Mouse (Mus musculus) kidney, embryonic 16.5 days (tissue): ENCODE data around the gene Nup88. TPM values are rescaled to one million over a fixed set of nuclear protein-coding genes. Genes with fewer than 3 reads are reported as not detected.

Experiments used
- ATAC-seq: fragments of 200-750 bp; cut with Nextera tagmentation; 2 replicates; pipeline ENCODE4 v1.8.0; 2017; ENCODE audit warnings: moderate TSS enrichment; ENCODE audit not compliant: low FRiP score, low TSS enrichment
- H3K27ac ChIP-seq: fragments of 300-500 bp; sonication (generic); 2 replicates; pipeline ENCODE4 v1.5.1; 2014; ENCODE audit warnings: low read length
- H3K27me3 ChIP-seq: fragments of 300-500 bp; sonication (generic); 2 replicates; pipeline ENCODE4 v1.6.1; 2014; ENCODE audit warnings: low read length, control low read depth, mixed read lengths; ENCODE audit not compliant: insufficient read depth
- H3K36me3 ChIP-seq: fragments of 300-500 bp; sonication (generic); 2 replicates; pipeline ENCODE4 v1.6.1; 2014; ENCODE audit warnings: low read length, control low read depth, mixed read lengths; ENCODE audit not compliant: insufficient read depth
- H3K4me1 ChIP-seq: fragments of 300-500 bp; sonication (generic); 2 replicates; pipeline ENCODE4 v1.6.1; 2014; ENCODE audit warnings: low read length, control low read depth, mixed read lengths; ENCODE audit not compliant: insufficient read depth
- H3K4me2 ChIP-seq: fragments of 300-500 bp; sonication (generic); replicated peaks from 2 replicates; pipeline ENCODE4 v1.6.1; 2014; ENCODE audit warnings: low read depth, low read length
- H3K4me3 ChIP-seq: fragments of 300-500 bp; sonication (generic); 2 replicates; pipeline ENCODE4 v1.5.1; 2014; ENCODE audit warnings: mild to moderate bottlenecking, low read length
- H3K9ac ChIP-seq: fragments of 300-500 bp; sonication (generic); replicated peaks from 2 replicates; pipeline ENCODE4 v1.6.1; 2014; ENCODE audit warnings: low read length
- H3K9me3 ChIP-seq: fragments of 300-500 bp; sonication (generic); 2 replicates; pipeline ENCODE4 v1.6.1; 2016; ENCODE audit warnings: low read length, control low read depth
- WGBS: fragments of 180-500 bp; shearing (Covaris S2); extraction: QIAGEN DNeasy Blood & Tissue Kit; methylation state at CpG from one replicate; pipeline ENCODE4 v1.1.7; 2014; 5-methylcytosine and 5-hydroxymethylcytosine counted together
- polyA plus RNA-seq: library from polyadenylated mRNA; unstranded; fragments of >200 nt; fragmentation: Nextera tagmentation; extraction: Ambion mirVana; gene quantifications from 2 replicates; pipeline ENCODE4 v1.2.1, GENCODE M21; 2015

Gene Nup88
- 136 and 142 TPM in 2 replicates for polyA plus RNA-seq

DNA sequence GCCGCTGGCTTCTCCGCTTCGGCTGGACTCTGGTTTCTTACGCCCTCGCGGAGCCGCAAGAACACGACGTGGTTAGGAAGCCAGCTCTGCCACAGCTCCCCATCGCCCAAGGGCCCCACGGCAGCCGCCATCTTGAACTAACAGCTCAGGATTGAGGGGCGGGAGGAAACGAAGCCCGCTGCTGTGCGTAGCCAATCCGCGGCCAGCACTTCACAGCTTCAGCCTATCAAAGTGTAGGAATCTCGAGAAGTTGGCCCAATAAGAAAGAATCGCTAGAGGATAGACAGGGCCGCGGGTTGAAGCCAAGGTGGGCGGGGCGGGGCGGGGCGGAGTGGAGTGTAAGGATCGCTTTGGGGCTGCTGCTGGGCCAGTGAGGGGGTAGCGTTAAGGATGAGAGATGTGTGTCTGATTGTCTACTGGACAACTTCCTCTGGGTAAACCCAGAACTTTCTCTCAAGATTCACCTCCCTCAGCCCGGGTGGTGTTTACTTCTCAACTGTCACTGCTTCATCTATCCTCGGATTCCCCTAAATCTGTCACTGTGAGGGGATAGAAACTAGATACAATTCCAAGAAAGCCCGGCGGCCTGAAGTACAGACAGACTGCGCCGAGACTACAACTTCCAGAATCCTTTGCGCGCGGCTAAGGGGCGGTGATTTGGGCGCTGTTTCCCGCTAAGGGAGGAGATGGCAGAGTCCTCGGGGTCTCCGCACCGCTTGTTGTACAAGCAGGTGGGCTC, at the start of gene Nup88, which contains the start of gene Rpain:
Nup88 (minus strand) TSS at position 153 of the 739 bp plus-strand sequence.
Rpain (plus strand) TSS at position 393 of the 739 bp plus-strand sequence.
- H3K27ac ChIP-seq = peak within 1 kb of the TSS; percentile 94
- H3K4me3 ChIP-seq = peak within 1 kb of the TSS; percentile 73
- WGBS = under 1% methylated on average over 43 of the region's 43 CpGs
- H3K4me2 ChIP-seq = peak within 1 kb of the TSS; percentile 91
- no peaks in the 10 kb centered on the region for H3K27me3 ChIP-seq
- peaks cover 26% of the 10 kb centered on the region for H3K36me3 ChIP-seq
- H3K4me1 ChIP-seq = peaks cover 16% of the 10 kb centered on the region
- no peaks in the 10 kb centered on the region for H3K9me3 ChIP-seq
- ATAC-seq = peak; percentile 99
- H3K9ac ChIP-seq = peak within 1 kb of the TSS; percentile 85

DNA sequence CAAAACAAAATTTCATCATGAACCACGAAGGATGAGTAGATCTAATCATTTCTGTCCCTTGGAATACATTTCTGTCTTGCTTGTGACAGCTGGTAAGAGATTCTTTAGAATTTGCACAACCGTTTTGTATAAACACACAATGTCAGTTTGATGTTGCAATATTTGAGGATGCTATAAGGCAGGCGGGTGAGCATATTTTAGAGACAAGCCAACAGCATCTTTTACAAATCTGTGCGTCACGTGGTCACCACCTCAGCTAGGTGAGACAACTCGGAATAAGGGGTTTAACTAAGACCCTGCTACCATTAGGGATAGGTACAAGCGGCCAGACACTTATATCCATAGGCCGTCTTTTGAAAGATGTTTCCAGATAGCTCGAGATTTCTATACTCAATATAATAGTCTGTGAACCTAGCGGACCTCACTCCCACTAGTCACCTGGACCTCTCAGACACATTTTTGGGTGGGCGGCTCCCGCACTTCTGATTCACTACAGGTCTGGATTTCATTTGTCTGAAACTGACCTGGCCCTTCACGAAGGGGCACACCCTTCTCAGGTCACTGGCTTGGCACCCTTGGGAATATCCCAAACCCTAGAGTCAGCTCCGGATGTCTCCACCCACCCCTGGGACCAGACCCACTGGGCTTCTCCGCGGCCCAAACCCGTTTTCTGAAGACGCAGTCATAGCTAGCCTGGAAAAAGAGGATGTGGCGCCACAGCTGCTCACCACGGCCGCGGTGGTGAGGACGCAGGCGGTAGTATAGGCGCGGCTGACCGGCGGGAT, 48.8 kb upstream of the Nup88 start:
- Histone ChIP-seq H3K9ac (peak overlapping the region; percentile 93), H3K4me3 (peak overlapping the region; percentile 94), H3K27me3 (no peaks in the 10 kb centered on the region), H3K4me1 (peaks cover 28% of the 10 kb centered on the region), H3K27ac (peak overlapping the region; percentile 83), H3K36me3 (peaks cover 6% of the 10 kb centered on the region), H3K4me2 (peak overlapping the region; percentile 79), H3K9me3 (no peaks in the 10 kb centered on the region)
- WGBS = 5% methylated on average over 28 of the region's 28 CpGs
- ATAC-seq = peak; percentile 37

DNA sequence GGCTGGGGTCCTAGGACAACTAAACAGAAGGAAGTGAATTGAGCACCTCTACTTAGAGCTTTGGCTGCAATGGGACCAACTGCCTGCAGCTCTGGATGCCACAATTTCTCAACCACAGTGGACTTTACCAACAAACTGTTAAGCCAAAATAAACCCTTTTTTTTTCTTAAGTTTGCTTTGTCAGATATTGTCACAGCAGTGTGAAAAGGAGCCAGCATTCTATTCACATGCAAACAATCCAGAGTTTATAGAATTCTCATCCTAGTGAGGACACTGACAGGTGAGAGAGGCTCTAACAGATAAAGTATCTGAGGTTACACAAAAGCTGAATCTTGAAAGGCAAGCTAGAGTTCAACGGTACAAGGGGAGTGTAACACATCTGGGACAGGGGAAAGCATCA, 47.3 kb upstream of the Nup88 start:
- Histone ChIP-seq H3K36me3 (peaks cover 11% of the 10 kb centered on the region), H3K9ac (no peak overlapping the region), H3K4me2 (no peak overlapping the region), H3K4me1 (peaks cover 28% of the 10 kb centered on the region), H3K27ac (no peak overlapping the region), H3K27me3 (no peaks in the 10 kb centered on the region), H3K4me3 (no peak overlapping the region), H3K9me3 (no peaks in the 10 kb centered on the region)
- 83% methylated on average over 1 of the region's 1 CpGs for WGBS
- no peak for ATAC-seq

DNA sequence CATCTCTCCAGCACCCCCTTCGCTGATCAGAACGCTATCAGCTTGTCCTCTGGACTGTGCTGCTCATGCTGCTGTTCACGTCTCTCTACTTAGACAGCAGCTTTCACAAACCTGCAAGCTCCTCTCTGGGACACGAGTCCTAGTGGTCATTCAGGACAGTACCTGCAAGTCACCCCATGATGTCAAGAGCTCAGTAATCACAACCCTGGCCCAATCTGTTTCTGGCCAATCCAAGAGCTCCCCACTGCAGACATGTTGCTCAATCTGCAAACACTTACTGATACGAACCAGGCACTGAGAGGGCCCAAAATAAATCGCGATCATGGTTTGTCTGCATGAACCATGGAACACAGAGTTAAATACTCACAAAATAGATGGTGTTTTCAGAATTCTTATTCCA, 43.0 kb upstream of the Nup88 start:
- Histone ChIP-seq H3K27ac (no peak overlapping the region), H3K4me2 (no peak overlapping the region), H3K4me3 (no peak overlapping the region), H3K27me3 (no peaks in the 10 kb centered on the region), H3K4me1 (peaks cover 13% of the 10 kb centered on the region), H3K9ac (no peak overlapping the region), H3K9me3 (no peaks in the 10 kb centered on the region), H3K36me3 (peaks cover 35% of the 10 kb centered on the region)
- no peak for ATAC-seq
- WGBS = 96% methylated on average over 7 of the region's 7 CpGs

DNA sequence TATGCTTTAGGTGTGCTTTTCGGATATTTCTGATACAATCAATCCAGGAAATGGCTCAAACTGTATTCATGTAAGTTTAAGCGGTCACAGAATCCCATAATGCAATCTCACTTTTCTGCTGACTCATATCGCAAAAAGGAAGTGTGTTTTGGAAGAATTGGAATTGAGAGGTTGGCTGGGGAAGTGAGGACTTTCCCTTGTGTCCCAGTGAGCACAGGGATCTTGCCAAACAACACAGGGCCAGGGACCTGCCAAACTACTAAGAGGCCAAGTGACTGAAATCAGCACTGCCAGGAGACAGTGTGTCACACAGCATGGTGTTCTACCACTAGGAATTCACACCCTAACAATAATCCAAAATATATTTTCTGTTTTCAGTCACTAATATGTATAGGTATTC, 38.5 kb upstream of the Nup88 start:
- Histone ChIP-seq H3K36me3 (peaks cover 39% of the 10 kb centered on the region), H3K9ac (no peak overlapping the region), H3K4me1 (peaks cover 6% of the 10 kb centered on the region), H3K4me2 (no peak overlapping the region), H3K27me3 (no peaks in the 10 kb centered on the region), H3K9me3 (no peaks in the 10 kb centered on the region), H3K27ac (no peak overlapping the region), H3K4me3 (no peak overlapping the region)
- WGBS = 83% methylated on average over 3 of the region's 3 CpGs
- no peak for ATAC-seq

DNA sequence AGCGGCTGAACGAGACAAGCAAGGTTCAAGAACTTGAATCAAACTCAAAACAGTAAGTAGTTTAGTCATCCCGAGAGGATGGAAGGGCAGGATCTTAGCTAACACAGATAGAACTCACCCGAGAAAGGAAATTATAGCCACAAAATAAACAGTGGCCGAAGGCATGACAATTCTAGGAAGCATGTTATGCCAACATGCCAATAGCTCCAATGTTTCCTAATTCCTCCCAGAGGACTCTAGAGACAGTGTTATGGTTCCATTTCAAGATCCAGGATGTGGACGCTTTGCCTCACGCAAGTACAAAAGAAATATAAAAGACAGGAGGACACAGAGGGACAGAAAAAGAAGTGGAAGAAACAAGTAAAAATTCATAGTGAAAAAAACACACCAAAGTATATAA, 38.1 kb upstream of the Nup88 start:
- WGBS = 88% methylated on average over 7 of the region's 7 CpGs
- no peaks in the 10 kb centered on the region for H3K9me3 ChIP-seq
- H3K9ac ChIP-seq = no peak overlapping the region
- peaks cover 37% of the 10 kb centered on the region for H3K36me3 ChIP-seq
- H3K27me3 ChIP-seq = no peaks in the 10 kb centered on the region
- no peak overlapping the region for H3K27ac ChIP-seq
- no peak for ATAC-seq
- H3K4me1 ChIP-seq = peaks cover 11% of the 10 kb centered on the region
- no peak overlapping the region for H3K4me3 ChIP-seq
- no peak overlapping the region for H3K4me2 ChIP-seq

DNA sequence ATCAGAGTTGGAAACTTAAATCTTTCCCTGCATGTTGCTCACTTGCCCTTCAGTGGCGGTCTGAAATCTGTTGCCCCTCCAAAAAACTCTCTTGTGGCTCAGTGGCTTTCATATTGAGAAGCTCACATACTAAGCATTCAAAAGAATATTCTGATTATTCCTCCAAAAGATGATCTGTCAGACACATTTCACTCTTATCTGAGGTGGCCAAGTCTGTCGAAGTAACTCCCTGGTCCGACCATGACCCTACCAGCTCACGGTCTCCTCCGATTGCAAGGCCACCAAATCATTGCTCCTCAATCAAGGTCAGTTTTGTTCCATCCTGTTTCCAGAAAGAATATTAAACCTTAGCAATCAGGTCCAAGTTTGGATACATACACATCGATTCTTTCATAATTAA, 37.3 kb upstream of the Nup88 start:
- no peak for ATAC-seq
- 97% methylated on average over 6 of the region's 6 CpGs for WGBS
- no peak overlapping the region for H3K4me2 ChIP-seq
- peaks cover 15% of the 10 kb centered on the region for H3K4me1 ChIP-seq
- H3K9me3 ChIP-seq = no peaks in the 10 kb centered on the region
- H3K36me3 ChIP-seq = peaks cover 29% of the 10 kb centered on the region
- no peak overlapping the region for H3K27ac ChIP-seq
- H3K27me3 ChIP-seq = no peaks in the 10 kb centered on the region
- H3K9ac ChIP-seq = no peak overlapping the region
- H3K4me3 ChIP-seq = no peak overlapping the region

DNA sequence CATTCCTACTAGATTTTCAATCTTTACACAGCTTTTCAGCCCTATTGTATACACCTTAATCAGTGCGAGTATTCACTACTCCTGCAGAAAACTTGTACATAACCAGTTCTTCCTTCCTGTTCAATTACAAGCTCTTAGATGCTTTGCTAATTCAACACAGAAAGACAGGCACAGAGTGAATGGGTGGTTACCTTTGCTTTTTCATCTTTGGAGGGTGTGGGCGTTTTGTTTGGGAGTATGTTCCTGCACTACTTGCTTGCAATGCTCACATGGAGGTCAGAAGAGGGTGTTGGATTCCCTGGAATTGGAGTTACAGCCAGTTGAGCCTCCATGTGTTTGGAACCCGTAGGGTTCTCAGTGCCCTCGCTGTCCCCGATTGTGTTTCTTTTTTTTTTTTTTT, 35.3 kb upstream of the Nup88 start:
- H3K36me3 ChIP-seq = peaks cover 16% of the 10 kb centered on the region
- H3K4me3 ChIP-seq = peak overlapping the region; percentile 97
- peak overlapping the region; percentile 49 for H3K4me2 ChIP-seq
- H3K27me3 ChIP-seq = no peaks in the 10 kb centered on the region
- ATAC-seq = no peak
- peaks cover 15% of the 10 kb centered on the region for H3K4me1 ChIP-seq
- 52% methylated on average over 5 of the region's 5 CpGs for WGBS
- H3K9me3 ChIP-seq = no peaks in the 10 kb centered on the region
- 0 out of 2 replicates have a peak overlapping the region, but pooled peaks have one; percentile 38 for H3K9ac ChIP-seq
- 0 out of 2 replicates have a peak overlapping the region, but pooled peaks have one; percentile 34 for H3K27ac ChIP-seq

DNA sequence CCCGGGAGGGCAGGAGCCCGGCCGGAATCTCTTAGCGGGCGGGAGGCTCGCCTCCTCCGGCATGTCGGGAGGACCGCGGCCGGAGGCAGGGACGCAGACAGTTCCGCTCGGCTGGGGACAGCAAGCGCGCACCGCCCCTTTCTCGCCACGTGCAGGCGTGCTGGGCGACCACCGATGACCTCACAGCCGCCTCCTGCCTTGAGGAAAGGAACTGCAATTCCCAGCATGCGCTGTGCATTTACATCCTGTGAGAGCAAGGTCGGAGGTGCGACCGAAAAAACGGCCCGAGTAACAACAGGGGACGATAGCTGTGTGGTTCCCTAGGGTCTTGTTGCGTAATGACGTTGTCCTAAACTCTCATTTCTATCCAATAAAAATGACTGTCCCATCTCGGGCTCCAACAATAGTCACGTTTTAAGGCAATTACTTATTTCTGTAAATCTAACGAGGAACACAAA, 34.6 kb upstream of the Nup88 start, which contains the start of gene Dhx33:
Dhx33 (minus strand) TSS at position 122 of the 458 bp plus-strand sequence.
- under 1% methylated on average over 34 of the region's 35 CpGs for WGBS
- no peaks in the 10 kb centered on the region for H3K9me3 ChIP-seq
- H3K4me1 ChIP-seq = peaks cover 15% of the 10 kb centered on the region
- peak within 1 kb of the TSS; percentile 82 for H3K9ac ChIP-seq
- peak; percentile 99 for ATAC-seq
- H3K4me2 ChIP-seq = peak within 1 kb of the TSS; percentile 87
- peak within 1 kb of the TSS; percentile 84 for H3K27ac ChIP-seq
- H3K4me3 ChIP-seq = peak within 1 kb of the TSS; percentile 97
- peaks cover 12% of the 10 kb centered on the region for H3K36me3 ChIP-seq
- no peaks in the 10 kb centered on the region for H3K27me3 ChIP-seq
